Mouse (Mus musculus): ENCODE data around the gene Slc35e3.

- TF ChIP-seq ZKSCAN1 (IDR thresholded peaks at IDR 0.05; ENCODE audit: borderline replicate concordance, low read depth, low read length) (no peak), NELFE (IDR thresholded peaks at IDR 0.05; ENCODE audit: low read depth, low read length) (no peak), POLR2A (IDR thresholded peaks at IDR 0.05; ENCODE audit: low read depth, low read length) (no peak), CTCF (conservative IDR thresholded peaks at IDR 0.05 in 1 of 2, IDR thresholded peaks at IDR 0.05 in 1 of 2; ENCODE audit: low read depth in 2 of 2, low read length in 2 of 2) (no peak), EP300 (IDR thresholded peaks at IDR 0.05; ENCODE audit: low read length) (no peak), CHD2 (IDR thresholded peaks at IDR 0.05; ENCODE audit: low read length) (no peak), GABPA (IDR thresholded peaks at IDR 0.05; ENCODE audit: insufficient replicate concordance, low read depth, low read length) (no peak), SMC3 (IDR thresholded peaks at IDR 0.05; ENCODE audit: low read depth, low read length) (no peak), UBTF (IDR thresholded peaks at IDR 0.05; ENCODE audit: low read depth, low read length) (no peak), MAX (IDR thresholded peaks at IDR 0.05; ENCODE audit: low read length) (no peak), MYC (IDR thresholded peaks at IDR 0.05; ENCODE audit: low read depth, low read length) (no peak), POLR2AphosphoS2 (IDR thresholded peaks at IDR 0.05; ENCODE audit: low read depth, low read length) (no peak), SIN3A (IDR thresholded peaks at IDR 0.05; ENCODE audit: low read length) (no peak)
Measured at GRCm38 (mm10) chr10:117683734-117684037, 62.5 kb downstream of the Slc35e3 start.

All from CH12.LX (cell line).